Mouse (Mus musculus): ENCODE measurements around the gene Angptl7. TPM values are rescaled to one million over a fixed set of nuclear protein-coding genes. Genes with fewer than 3 reads are reported as not detected.

Angptl7 gene
- polyA plus RNA-seq, 1 experiment from 2014 or later, result 0.27 TPM

DNA sequence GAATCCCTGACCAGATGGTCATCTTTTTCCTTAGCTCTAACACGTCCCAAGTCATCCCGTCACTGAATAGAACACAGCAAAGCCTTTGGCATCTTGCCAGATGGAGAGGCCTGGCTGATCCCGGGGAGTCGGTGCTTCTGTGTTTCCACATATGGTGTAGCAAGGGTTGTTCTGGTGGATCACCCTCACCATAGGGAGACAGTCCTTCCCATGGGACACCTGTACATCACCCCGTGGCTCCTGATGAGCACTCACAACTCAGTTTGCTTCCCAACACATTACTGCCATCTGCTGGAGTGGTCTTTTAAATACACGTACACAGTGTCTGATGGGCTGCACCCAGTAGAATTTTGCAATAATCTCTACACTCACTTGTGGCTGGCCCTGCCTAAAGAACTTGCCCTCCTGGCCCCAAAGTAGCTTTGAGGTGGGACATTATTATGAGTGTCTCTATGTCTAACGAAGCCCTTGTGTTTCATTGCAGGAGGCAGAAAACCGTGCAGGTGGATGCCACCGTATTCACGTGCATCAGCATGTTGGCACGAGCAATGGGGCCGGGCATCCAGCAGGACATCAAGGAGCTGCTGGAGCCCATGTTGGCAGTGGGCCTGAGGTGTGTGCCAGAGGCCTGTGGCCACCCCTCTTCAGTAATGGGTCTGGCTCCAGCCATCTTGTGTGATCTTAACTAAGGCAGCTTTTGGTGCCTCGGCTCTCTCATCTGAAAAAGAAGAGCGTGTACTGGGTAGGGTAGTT lies 36.9 kb downstream of the Angptl7 start:
- Histone ChIP-seq H3K4me1 (no peaks in the 10 kb centered on the region), H3K27me3 (no peaks in the 10 kb centered on the region), H3K9me3 (no peaks in the 10 kb centered on the region), H3K4me2 (replicated peaks) (no peak overlapping the region), H3K9ac (replicated peaks) (no peak overlapping the region), H3K36me3 (peaks cover 99% of the 10 kb centered on the region), H3K4me3 (no peak overlapping the region), H3K27ac (replicated peaks) (no peak overlapping the region)
- no peak for ATAC-seq (ENCODE audit: low FRiP score, low read depth)
- 79% methylated on average over 14 of the region's 14 CpGs for WGBS

DNA sequence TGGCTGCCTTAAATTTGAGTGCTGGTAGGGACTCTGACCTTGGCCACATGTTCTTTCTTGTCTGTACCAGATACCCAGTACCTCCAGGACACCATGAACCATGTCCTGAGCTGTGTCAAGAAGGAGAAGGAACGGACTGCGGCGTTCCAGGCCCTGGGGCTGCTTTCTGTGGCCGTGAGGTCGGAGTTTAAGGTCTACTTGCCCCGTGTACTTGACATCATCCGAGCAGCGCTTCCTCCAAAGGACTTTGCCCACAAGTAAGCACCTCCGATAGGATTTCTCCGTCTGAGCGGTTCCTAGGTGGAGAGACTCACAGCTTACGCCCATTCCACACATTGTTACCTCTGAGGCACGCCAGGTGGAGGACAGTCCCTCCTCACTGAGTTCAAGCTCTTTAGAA lies 37.5 kb downstream of the Angptl7 start:
- Histone ChIP-seq H3K4me3 (no peak overlapping the region), H3K4me2 (replicated peaks) (no peak overlapping the region), H3K36me3 (peaks cover 99% of the 10 kb centered on the region), H3K9ac (replicated peaks) (no peak overlapping the region), H3K27ac (replicated peaks) (no peak overlapping the region), H3K27me3 (no peaks in the 10 kb centered on the region), H3K9me3 (no peaks in the 10 kb centered on the region), H3K4me1 (no peaks in the 10 kb centered on the region)
- WGBS, result 96% methylated on average over 13 of the region's 13 CpGs
- ATAC-seq (ENCODE audit: low FRiP score, low read depth), result no peak

DNA sequence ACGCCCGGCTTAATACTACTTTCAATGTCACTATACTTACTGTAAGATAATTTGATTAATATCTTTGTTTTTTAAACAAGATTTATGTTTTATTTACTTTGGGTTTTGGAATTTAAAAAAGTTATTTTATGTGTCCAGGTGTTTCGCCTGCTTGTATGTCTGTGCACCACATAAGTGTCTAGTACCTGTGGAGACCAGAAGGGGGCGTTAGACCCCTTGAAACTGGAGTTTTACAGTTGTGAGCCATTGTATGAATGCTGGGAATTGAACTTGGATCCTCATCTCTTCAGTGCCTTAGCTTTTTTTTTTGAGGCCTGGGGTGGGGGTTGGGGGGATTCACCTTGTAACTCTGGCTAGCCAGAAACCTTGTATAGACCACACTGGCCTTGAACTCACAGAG lies 38.5 kb downstream of the Angptl7 start:
- ATAC-seq (ENCODE audit: low FRiP score, low read depth), result no peak
- peaks cover 99% of the 10 kb centered on the region for H3K36me3 ChIP-seq
- H3K4me1 ChIP-seq, result no peaks in the 10 kb centered on the region
- no peak overlapping the region for H3K27ac ChIP-seq (replicated peaks)
- 79% methylated on average over 4 of the region's 4 CpGs for WGBS
- H3K27me3 ChIP-seq, result no peaks in the 10 kb centered on the region
- no peak overlapping the region for H3K4me2 ChIP-seq (replicated peaks)
- H3K9ac ChIP-seq (replicated peaks), result no peak overlapping the region
- H3K9me3 ChIP-seq, result no peaks in the 10 kb centered on the region
- no peak overlapping the region for H3K4me3 ChIP-seq

DNA sequence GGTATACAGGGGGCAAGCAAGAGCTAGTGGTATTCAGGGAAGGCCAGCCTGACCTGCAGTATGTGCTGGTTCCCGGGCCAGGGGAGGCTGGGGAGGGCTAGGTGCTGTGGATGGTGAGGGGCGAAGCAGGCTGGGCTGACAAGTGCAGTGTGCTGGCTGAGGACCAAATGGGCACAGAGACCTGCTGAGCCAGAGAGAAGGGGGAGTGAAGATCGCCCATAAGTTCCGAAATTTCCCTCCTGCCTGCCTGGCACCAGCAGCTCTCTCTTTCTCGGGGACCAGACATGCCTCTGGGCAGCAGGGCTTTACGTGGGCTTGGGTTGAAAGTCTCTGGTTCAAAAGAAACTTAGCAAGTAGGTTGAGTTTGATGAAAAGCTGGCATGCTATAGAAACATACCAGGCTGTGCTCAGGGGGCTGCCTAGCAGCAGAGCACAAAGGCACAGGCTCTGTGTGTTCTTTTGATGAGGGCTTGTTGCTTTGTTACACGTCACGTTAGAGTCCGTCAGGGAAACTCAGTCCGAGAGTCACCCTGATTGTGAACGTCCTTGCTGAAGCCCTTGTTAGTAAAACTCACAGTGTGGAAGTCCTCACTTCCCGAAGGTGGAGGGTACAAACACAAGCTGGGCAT lies 39.5 kb downstream of the Angptl7 start:
- Histone ChIP-seq H3K4me3 (no peak overlapping the region), H3K27ac (replicated peaks) (no peak overlapping the region), H3K9me3 (no peaks in the 10 kb centered on the region), H3K36me3 (peaks cover 99% of the 10 kb centered on the region), H3K4me2 (replicated peaks) (no peak overlapping the region), H3K4me1 (no peaks in the 10 kb centered on the region), H3K9ac (replicated peaks) (no peak overlapping the region), H3K27me3 (no peaks in the 10 kb centered on the region)
- ATAC-seq (ENCODE audit: low FRiP score, low read depth), result no peak
- 62% methylated on average over 12 of the region's 12 CpGs for WGBS

DNA sequence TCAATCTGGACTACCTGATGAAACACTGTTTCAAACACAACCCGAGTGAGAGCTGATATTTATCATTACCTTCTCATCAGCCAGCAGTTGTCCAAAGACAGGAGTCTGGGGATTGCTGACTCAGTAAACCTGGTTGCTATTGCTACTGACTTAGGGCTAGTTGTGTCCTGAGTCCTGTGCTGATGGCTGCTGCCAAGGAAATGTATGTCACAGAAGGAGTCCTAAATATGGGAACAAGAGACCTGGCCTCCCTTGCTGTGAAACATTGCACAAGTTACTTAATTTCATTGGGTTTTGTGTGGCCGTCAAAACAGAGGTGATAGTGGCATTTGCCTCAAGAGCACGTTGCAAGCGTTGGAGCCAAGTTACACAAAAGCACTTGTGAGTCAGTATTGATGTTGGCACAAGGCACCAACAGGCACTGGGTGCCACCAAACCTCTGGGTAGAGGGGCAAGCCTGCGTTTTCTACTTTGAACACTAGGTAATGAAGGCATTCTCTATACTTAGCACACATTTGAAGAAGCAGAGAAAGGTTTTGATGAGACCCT lies 44.7 kb downstream of the Angptl7 start:
- no peaks in the 10 kb centered on the region for H3K4me1 ChIP-seq
- H3K4me2 ChIP-seq (replicated peaks), result no peak overlapping the region
- ATAC-seq (ENCODE audit: low FRiP score, low read depth), result no peak
- H3K27ac ChIP-seq (replicated peaks), result no peak overlapping the region
- H3K4me3 ChIP-seq, result no peak overlapping the region
- H3K9ac ChIP-seq (replicated peaks), result no peak overlapping the region
- 95% methylated on average over 5 of the region's 5 CpGs for WGBS
- H3K36me3 ChIP-seq, result peaks cover 87% of the 10 kb centered on the region
- no peaks in the 10 kb centered on the region for H3K9me3 ChIP-seq
- no peaks in the 10 kb centered on the region for H3K27me3 ChIP-seq

DNA sequence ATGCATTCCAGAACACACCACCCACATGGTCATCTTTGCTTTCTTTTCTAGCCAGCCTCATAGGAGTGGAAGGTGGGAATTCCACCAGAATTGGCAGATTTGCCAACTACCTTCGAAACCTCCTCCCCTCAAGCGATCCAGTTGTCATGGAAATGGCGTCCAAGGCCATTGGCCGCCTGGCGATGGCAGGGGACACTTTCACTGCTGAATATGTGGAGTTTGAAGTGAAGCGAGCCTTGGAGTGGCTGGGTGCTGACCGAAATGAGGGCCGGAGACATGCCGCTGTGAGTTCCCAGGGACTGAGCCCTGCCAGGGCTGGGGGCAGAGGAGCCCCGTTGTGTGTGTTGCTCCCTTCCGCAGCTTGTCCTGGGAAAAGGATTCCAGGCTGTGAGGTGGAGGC lies 46.6 kb downstream of the Angptl7 start:
- no peak overlapping the region for H3K9ac ChIP-seq (replicated peaks)
- no peak overlapping the region for H3K4me3 ChIP-seq
- no peak overlapping the region for H3K27ac ChIP-seq (replicated peaks)
- peaks cover 13% of the 10 kb centered on the region for H3K4me1 ChIP-seq
- WGBS, result 93% methylated on average over 11 of the region's 11 CpGs
- ATAC-seq (ENCODE audit: low FRiP score, low read depth), result no peak
- H3K4me2 ChIP-seq (replicated peaks), result no peak overlapping the region
- peaks cover 69% of the 10 kb centered on the region for H3K36me3 ChIP-seq
- H3K9me3 ChIP-seq, result no peaks in the 10 kb centered on the region
- H3K27me3 ChIP-seq, result no peaks in the 10 kb centered on the region

DNA sequence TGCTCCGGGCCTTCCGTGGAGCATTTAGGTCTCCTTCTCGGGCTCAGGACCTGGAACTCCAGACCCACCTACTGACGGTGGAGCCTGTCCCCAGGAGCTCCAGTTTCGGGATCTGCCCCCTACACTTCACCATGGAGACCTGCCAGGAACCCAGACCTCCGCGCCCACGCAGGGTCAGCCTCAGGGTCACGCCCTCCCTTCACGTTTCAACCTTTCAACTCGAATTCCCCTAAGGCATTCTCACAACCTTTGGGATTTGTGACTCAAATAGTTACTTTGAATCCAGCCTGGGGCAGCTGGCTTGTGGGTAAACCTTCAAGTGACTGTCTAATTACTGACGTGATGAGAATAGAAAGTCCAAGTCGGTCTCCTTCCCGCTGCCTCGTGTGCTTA lies 51.4 kb downstream of the Angptl7 start:
- peaks cover 27% of the 10 kb centered on the region for H3K4me1 ChIP-seq
- ATAC-seq (ENCODE audit: low FRiP score, low read depth), result no peak
- no peaks in the 10 kb centered on the region for H3K9me3 ChIP-seq
- H3K9ac ChIP-seq (replicated peaks), result peak overlapping the region; percentile 94
- peak overlapping the region; percentile 75 for H3K4me2 ChIP-seq (replicated peaks)
- WGBS, result under 1% methylated on average over 15 of the region's 15 CpGs
- peak overlapping the region; percentile 83 for H3K27ac ChIP-seq (replicated peaks)
- no peaks in the 10 kb centered on the region for H3K27me3 ChIP-seq
- peaks cover 21% of the 10 kb centered on the region for H3K36me3 ChIP-seq
- H3K4me3 ChIP-seq, result peak overlapping the region; percentile 97

DNA sequence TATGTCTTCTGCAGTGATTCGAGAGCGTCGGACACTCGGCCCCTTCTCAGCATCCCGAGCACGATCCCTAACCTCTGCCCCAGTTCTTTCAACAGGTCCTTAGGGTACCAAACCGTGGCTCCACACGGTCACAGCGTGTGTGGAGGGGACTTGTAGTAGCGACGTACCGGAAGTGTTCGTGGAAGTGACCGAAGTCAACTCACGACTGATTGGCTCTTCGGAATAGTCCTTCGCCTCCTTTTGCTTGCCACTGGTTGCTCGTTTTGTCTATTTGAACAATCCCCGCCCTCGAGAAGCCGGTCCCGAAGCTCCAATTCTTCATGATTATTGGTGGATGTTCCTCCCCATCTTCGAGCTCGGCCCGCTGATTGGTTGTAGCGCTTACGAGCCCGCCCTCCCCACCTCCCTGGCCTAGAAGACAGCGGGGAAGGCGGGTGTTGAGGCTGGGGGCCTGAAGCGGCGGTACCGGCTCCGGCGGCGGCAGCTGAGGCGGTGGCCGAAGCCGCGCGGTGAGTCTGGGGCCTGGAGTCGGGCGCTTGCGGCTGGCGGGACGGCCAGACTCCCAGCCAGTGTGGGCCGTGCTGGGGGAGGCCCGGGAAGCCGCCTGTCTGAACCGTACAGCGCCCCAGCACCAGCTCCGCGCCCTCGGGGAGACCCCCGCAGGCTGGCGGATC lies 51.9 kb downstream of the Angptl7 start, which contains the start of gene Mtor:
Gene Mtor (plus strand): TSS at position 433 of the 674 bp plus-strand sequence.
- WGBS, result under 1% methylated on average over 55 of the region's 56 CpGs
- no peaks in the 10 kb centered on the region for H3K9me3 ChIP-seq
- H3K4me3 ChIP-seq, result peak within 1 kb of the TSS; percentile 97
- peak within 1 kb of the TSS; percentile 83 for H3K27ac ChIP-seq (replicated peaks)
- ATAC-seq (ENCODE audit: low FRiP score, low read depth), result peak; percentile 97
- peak within 1 kb of the TSS; percentile 94 for H3K9ac ChIP-seq (replicated peaks)
- H3K36me3 ChIP-seq, result peaks cover 16% of the 10 kb centered on the region
- H3K4me2 ChIP-seq (replicated peaks), result peak within 1 kb of the TSS; percentile 75
- H3K4me1 ChIP-seq, result peaks cover 33% of the 10 kb centered on the region
- H3K27me3 ChIP-seq, result no peaks in the 10 kb centered on the region

Other genes with a start within 250 kb of the Angptl7 start
- gene Disp3, start 212.5 kb downstream of the Angptl7 start, polyA plus RNA-seq (2016; fragmentation: Nextera tagmentation; extraction: Ambion mirVana), result 7.8 and 9.4 TPM in 2 replicates
- gene Ubiad1, start 55.7 kb downstream of the Angptl7 start, polyA plus RNA-seq (2016; fragmentation: Nextera tagmentation; extraction: Ambion mirVana), result 20.5 and 21.1 TPM in 2 replicates
- 33.3 and 35.4 TPM in 2 replicates for gene Mtor, start 51.8 kb downstream of the Angptl7 start, polyA plus RNA-seq (2016; fragmentation: Nextera tagmentation; extraction: Ambion mirVana)
- gene Exosc10, start 58.0 kb upstream of the Angptl7 start, polyA plus RNA-seq (2016; fragmentation: Nextera tagmentation; extraction: Ambion mirVana), result 96.4 and 97.8 TPM in 2 replicates
- 146 and 148 TPM in 2 replicates for gene Srm, start 91.0 kb upstream of the Angptl7 start, polyA plus RNA-seq (2016; fragmentation: Nextera tagmentation; extraction: Ambion mirVana)
- 0.21 TPM in 1 of 2 replicates, not detected in the other for gene Masp2, start 102.1 kb upstream of the Angptl7 start, polyA plus RNA-seq (2016; fragmentation: Nextera tagmentation; extraction: Ambion mirVana)
- gene Tardbp, start 126.6 kb upstream of the Angptl7 start, polyA plus RNA-seq (2016; fragmentation: Nextera tagmentation; extraction: Ambion mirVana), result 380 and 385 TPM in 2 replicates
- gene Gm572, start 142.9 kb upstream of the Angptl7 start, polyA plus RNA-seq (2016; fragmentation: Nextera tagmentation; extraction: Ambion mirVana), result not detected in 2 replicates

Measured in midbrain, embryonic 12.5 days (tissue).